Mouse (Mus musculus): ENCODE data around the gene 3110040N11Rik.
"Not testable (repeated sequence)": the region's sequence is repeated elsewhere in the genome, so short reads cannot be mapped to it uniquely, and the experiment has no call there.

Gene 3110040N11Rik

GRCm38 (mm10) chr7:81789095-81789757 is at the start of gene 3110040N11Rik:
Gene 3110040N11Rik, minus strand, starts transcription at chr7:81789478.
- peak; percentile 82 for DNase-seq

- not testable (repeated sequence) for DNase-seq
Observed at GRCm38 (mm10) chr7:81837771-81838170, 48.5 kb upstream of the 3110040N11Rik start.

- DNase-seq = no peak
Observed at GRCm38 (mm10) chr7:81835430-81835829, 46.2 kb upstream of the 3110040N11Rik start.

- no peak for DNase-seq
Observed at GRCm38 (mm10) chr7:81834847-81835246, 45.6 kb upstream of the 3110040N11Rik start.

GRCm38 (mm10) chr7:81829379-81829894 is 40.2 kb upstream of the 3110040N11Rik start, which contains the start of gene Btbd1:
Gene Btbd1, minus strand, starts transcription at chr7:81829431.
- peak; percentile 88 for DNase-seq

- DNase-seq = peak; percentile 62
Observed at GRCm38 (mm10) chr7:81828681-81829378, 39.6 kb upstream of the 3110040N11Rik start.

GRCm38 (mm10) chr7:81827806-81828667 is 38.8 kb upstream of the 3110040N11Rik start:
- no peak for DNase-seq

- peak; percentile 27 for DNase-seq
Observed at GRCm38 (mm10) chr7:81825381-81825780, 36.1 kb upstream of the 3110040N11Rik start.

GRCm38 (mm10) chr7:81824906-81825305 is 35.6 kb upstream of the 3110040N11Rik start:
- DNase-seq = no peak

GRCm38 (mm10) chr7:81806067-81806466 is 16.8 kb upstream of the 3110040N11Rik start:
- DNase-seq = no peak

GRCm38 (mm10) chr7:81788536-81788935 is 742 bp downstream of the 3110040N11Rik start:
- peak; percentile 30 for DNase-seq

GRCm38 (mm10) chr7:81777667-81778218 is 11.5 kb downstream of the 3110040N11Rik start:
- DNase-seq = no peak

- no peak for DNase-seq
Observed at GRCm38 (mm10) chr7:81775325-81775724, 14.0 kb downstream of the 3110040N11Rik start.

- DNase-seq = peak; percentile 32
Observed at GRCm38 (mm10) chr7:81772786-81773539, 16.3 kb downstream of the 3110040N11Rik start.

GRCm38 (mm10) chr7:81763110-81763845 is 26.0 kb downstream of the 3110040N11Rik start:
- DNase-seq = peak; percentile 41

GRCm38 (mm10) chr7:81762180-81763109 is 26.8 kb downstream of the 3110040N11Rik start, which contains the start of gene Ramac:
Gene Ramac, plus strand, starts transcription at chr7:81762925.
- DNase-seq = peak; percentile 87

GRCm38 (mm10) chr7:81747956-81748355 is 41.3 kb downstream of the 3110040N11Rik start:
- no peak for DNase-seq

GRCm38 (mm10) chr7:81744145-81744544 is 45.1 kb downstream of the 3110040N11Rik start:
- DNase-seq = no peak

- no peak for DNase-seq
Observed at GRCm38 (mm10) chr7:81740010-81740409, 49.3 kb downstream of the 3110040N11Rik start.
